Mouse (Mus musculus): ENCODE results near the gene Ptrh1. TPM values are rescaled to one million over a fixed set of nuclear protein-coding genes. Genes with fewer than 3 reads are reported as not detected.

Gene Ptrh1
- total RNA-seq, 2 experiments from 2014 or later, result 4.0 to 5.2 TPM

Other genes with a start within 250 kb of the Ptrh1 start
- 10 to 100 TPM; 36.6 to 38.0 TPM for gene Fam102a, start 240.5 kb upstream of the Ptrh1 start, total RNA-seq (2021)
- 10 to 100 TPM; 61.9 to 64.5 TPM for gene Dpm2, start 204.9 kb upstream of the Ptrh1 start, total RNA-seq (2021)
- gene Pip5kl1, start 201.0 kb upstream of the Ptrh1 start, total RNA-seq (2021), result under 1 TPM; 0.31 to 0.73 TPM
- gene 9430097D07Rik, start 200.1 kb upstream of the Ptrh1 start, total RNA-seq (2021), result not detected
- gene St6galnac4, start 188.7 kb upstream of the Ptrh1 start, total RNA-seq (2021), result 10 to 100 TPM; 16.4 to 19.4 TPM
- gene St6galnac6, start 176.1 kb upstream of the Ptrh1 start, total RNA-seq (2021), result 10 to 100 TPM; 53.0 to 58.0 TPM
- 10 to 100 TPM; 53.4 to 68.7 TPM for gene Ak1, start 154.0 kb upstream of the Ptrh1 start, total RNA-seq (2021)
- gene Eng, start 129.2 kb upstream of the Ptrh1 start, total RNA-seq (2021), result 100 to 1,000 TPM in 1 of 2 experiments, 10 to 100 TPM in 1; 97.4 to 103 TPM
- 10 to 100 TPM; 33.2 to 36.2 TPM for gene Fpgs, start 71.6 kb upstream of the Ptrh1 start, total RNA-seq (2021)
- 100 to 1,000 TPM; 102 to 105 TPM for gene Cdk9, start 62.7 kb upstream of the Ptrh1 start, total RNA-seq (2021)
- gene Sh2d3c, start 54.7 kb upstream of the Ptrh1 start, total RNA-seq (2021), result 10 to 100 TPM; 32.3 to 32.9 TPM
- under 1 TPM in 1 of 2 experiments, not detected in 1; 0.28 TPM for gene 6330409D20Rik, start 34.8 kb upstream of the Ptrh1 start, total RNA-seq (2021)
- gene Tor2a, start 18.6 kb upstream of the Ptrh1 start, total RNA-seq (2021), result 10 to 100 TPM; 31.5 to 36.5 TPM
- gene Ttc16, start 153 bp upstream of the Ptrh1 start, total RNA-seq (2021), result under 1 TPM in 1 of 2 experiments, not detected in 1; 0.23 TPM
- gene Cfap157, start 8.6 kb downstream of the Ptrh1 start, total RNA-seq (2021), result not detected
- gene Stxbp1, start 71.5 kb downstream of the Ptrh1 start, total RNA-seq (2021), result 10 to 100 TPM; 42.5 to 48.7 TPM
- 10 to 100 TPM; 30.8 to 35.5 TPM for gene Fam129b, start 100.3 kb downstream of the Ptrh1 start, total RNA-seq (2021)
- 100 to 1,000 TPM; 274 to 283 TPM for gene Rpl12, start 185.8 kb downstream of the Ptrh1 start, total RNA-seq (2021)
- 10 to 100 TPM; 23.7 to 26.5 TPM for gene Lrsam1, start 185.8 kb downstream of the Ptrh1 start, total RNA-seq (2021)
- gene Slc2a8, start 206.3 kb downstream of the Ptrh1 start, total RNA-seq (2021), result 10 to 100 TPM; 19.7 to 20.4 TPM